Mouse (Mus musculus) gastrocnemius, adult 2 months (tissue): ENCODE results near the gene Hspbap1. TPM values are rescaled to one million over a fixed set of nuclear protein-coding genes. Genes with fewer than 3 reads are reported as not detected.

Source experiments
- DNase-seq: peaks from one replicate; pipeline ENCODE4 v3.0.0; 2022
- H3K27ac ChIP-seq: fragments of 200-600 bp; 2 replicates; pipeline ENCODE4 v1.8.1; 2022; ENCODE audit warnings: mild to moderate bottlenecking
- H3K4me3 ChIP-seq: fragments of 200-600 bp; 2 replicates; pipeline ENCODE4 v1.8.1; 2022; ENCODE audit warnings: mild to moderate bottlenecking, moderate library complexity
- CTCF ChIP-seq: fragments of 200-600 bp; IDR thresholded peaks from 2 replicates; pipeline ENCODE4 v1.8.1; 2022; ENCODE audit warnings: antibody characterized with exemption, mild to moderate bottlenecking, moderate library complexity
- intact Hi-C: fragments of 180-260 bp; cut with DNase I; formaldehyde crosslinking; loops from one replicate; pipeline ENCODE4 v1.15.1; 2025
- total RNA-seq, 2 experiments: library from RNA; stranded (reverse); gene quantifications; 2 replicates each; pipeline ENCODE4 v1.2.3; 2021

Hspbap1 gene
- total RNA-seq, 2 experiments from 2014 or later, result 3.1 to 3.3 TPM

GRCm38 (mm10) chr16:35765449-35765848 is 4.7 kb upstream of the Hspbap1 start:
- H3K4me3 ChIP-seq, result no peak overlapping the region
- no peak for TF ChIP-seq CTCF
- H3K27ac ChIP-seq, result no peak overlapping the region
- no peak for DNase-seq
- intact Hi-C loops, result no loop called here

DNA sequence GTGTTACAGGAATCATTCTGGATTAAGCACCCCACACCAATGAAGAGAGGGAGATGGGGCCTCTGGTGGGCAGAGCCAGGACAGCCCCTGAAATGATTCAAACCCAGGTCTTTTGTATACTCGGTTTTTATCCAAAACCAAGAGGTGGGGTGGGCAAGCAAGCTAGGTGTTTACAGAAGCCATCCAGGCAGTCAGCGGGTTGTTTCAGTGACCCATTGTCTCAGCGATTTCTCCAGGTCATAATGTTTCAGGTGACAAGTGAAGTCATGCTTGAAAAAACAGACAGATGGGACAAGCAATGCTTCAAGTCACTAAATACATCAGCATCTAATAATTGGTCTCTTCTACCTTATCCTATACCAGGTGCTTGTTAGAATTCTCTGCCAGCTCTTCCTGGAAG is 3.8 kb upstream of the Hspbap1 start:
- Histone ChIP-seq H3K27ac (no peak overlapping the region), H3K4me3 (no peak overlapping the region)
- no peak for TF ChIP-seq CTCF
- intact Hi-C loops, result no loop called here
- no peak for DNase-seq

GRCm38 (mm10) chr16:35768469-35768784 is 1.7 kb upstream of the Hspbap1 start:
- TF ChIP-seq CTCF, result no peak
- DNase-seq, result no peak
- Histone ChIP-seq H3K4me3 (peak overlapping the region; percentile 76), H3K27ac (peak overlapping the region; percentile 97)
- intact Hi-C loops, result loop anchor here (2.0 kb wide), 1 partner anchor 20 kb away; no protein-coding TSS in a partner anchor

DNA sequence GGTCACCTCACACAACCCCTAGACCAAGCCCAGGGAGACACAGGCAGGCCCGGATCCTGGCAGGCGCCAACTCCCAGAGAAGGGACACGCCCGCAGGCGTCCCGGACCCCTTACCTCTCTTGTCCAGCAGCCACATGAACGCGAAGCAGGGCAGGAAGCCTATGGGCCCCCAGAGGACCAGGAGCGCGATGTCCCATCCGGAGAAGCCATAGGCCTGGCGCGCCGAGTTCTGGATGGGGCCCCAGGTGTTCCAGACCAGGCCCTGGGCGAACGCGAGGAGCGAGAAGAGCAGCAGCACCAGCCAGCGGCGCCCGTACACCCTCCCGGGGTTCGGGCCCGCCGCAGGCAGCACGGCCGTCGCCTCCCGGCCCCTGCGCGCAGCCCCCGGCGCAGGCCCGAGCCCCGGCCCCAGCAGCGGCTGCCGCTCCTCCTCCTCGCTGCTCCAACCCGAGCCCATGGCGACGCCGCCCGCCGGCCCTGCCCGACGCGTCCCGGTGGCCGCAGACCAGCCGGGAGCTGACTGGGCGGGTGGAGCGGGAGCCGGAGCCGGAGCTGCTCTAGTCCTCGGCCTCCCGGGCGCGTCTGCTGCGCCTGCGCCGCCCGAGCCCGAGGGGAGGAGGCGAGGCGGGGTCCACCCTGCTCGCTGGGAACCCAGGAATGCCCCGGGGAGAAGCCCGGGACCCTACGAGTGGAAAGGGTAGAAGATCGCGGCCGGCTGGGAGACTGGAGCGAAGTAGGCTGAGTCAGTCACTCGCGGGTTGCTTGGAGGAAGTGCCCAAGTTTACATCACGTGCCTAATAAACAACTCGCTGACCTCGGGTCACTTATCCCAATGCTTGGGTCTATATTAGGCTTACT is 1.2 kb upstream of the Hspbap1 start, which contains the start of gene Dirc2:
Gene Dirc2 (minus strand): TSS at position 572 of the 858 bp plus-strand sequence.
- TF ChIP-seq CTCF, result no peak
- intact Hi-C loops, result loop anchor here (2.0 kb wide), 1 partner anchor 20 kb away; no protein-coding TSS in a partner anchor
- Histone ChIP-seq H3K27ac (peak within 1 kb of the TSS; percentile 97), H3K4me3 (peak within 1 kb of the TSS; percentile 76)
- peak; percentile 91 for DNase-seq

- Histone ChIP-seq H3K27ac (no peak overlapping the region), H3K4me3 (peak overlapping the region; percentile 76)
- TF ChIP-seq CTCF, result no peak
- intact Hi-C loops, result loop anchor here (5.0 kb wide), 2 partner anchors 34 to 46 kb away; no protein-coding TSS in a partner anchor
- DNase-seq, result no peak
Observed at GRCm38 (mm10) chr16:35771141-35771540, 966 bp downstream of the Hspbap1 start.

GRCm38 (mm10) chr16:35771606-35772005 is 1.4 kb downstream of the Hspbap1 start:
- DNase-seq, result no peak
- Histone ChIP-seq H3K4me3 (no peak overlapping the region), H3K27ac (no peak overlapping the region)
- TF ChIP-seq CTCF, result no peak
- intact Hi-C loops, result loop anchor here (5.0 kb wide), 2 partner anchors 34 to 46 kb away; no protein-coding TSS in a partner anchor

DNA sequence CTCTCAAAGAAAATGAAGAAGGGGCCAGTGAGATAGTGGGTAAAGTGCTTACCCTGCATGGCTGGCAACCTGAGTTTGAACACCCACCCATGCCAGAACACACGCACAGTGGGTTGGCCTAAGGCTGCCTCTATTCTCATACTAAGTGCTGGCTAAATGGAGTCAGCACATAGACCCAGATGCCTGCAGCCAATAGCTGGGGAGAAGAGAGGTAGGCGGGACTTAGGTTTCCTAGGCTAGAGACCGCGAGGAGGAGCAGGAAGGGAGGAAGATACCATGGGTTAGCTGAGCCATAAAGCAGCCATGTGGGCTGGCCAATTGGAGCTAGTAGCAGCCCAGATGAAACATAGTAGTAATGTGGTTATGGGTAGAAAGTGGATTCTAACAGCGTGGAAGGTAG is 2.4 kb downstream of the Hspbap1 start:
- no peak overlapping the region for H3K4me3 ChIP-seq
- no peak for DNase-seq

DNA sequence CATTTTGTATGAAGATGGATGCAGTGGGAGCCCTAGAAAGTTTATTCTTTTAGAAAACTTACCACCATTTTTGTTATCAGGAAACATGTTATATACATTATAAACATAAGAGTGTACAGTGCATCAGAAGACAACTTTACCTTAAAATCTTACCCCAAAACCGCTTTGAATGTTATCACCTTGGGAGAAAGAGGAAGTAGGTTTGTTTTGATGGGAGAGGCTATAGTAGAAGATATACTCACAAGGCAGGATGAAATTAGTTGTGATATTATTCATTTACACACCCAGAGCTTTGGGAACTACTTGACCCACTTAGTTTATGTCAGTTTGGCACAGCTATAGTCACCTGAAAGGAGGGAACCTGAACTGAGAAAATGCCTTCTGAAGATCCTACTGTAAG is 5.7 kb downstream of the Hspbap1 start:
- DNase-seq, result no peak
- no peak for TF ChIP-seq CTCF
- H3K27ac ChIP-seq, result no peak overlapping the region
- intact Hi-C loops, result no loop called here
- H3K4me3 ChIP-seq, result no peak overlapping the region

More for the DNA sequence above, 2.4 kb downstream of the Hspbap1 start:
- intact Hi-C loops, result loop anchor here (5.0 kb wide), 2 partner anchors 35 to 45 kb away; no protein-coding TSS in a partner anchor
- no peak overlapping the region for H3K27ac ChIP-seq
- TF ChIP-seq CTCF, result no peak

- DNase-seq, result no peak
- H3K4me3 ChIP-seq, result no peak overlapping the region
- intact Hi-C loops, result no loop called here
- H3K27ac ChIP-seq, result no peak overlapping the region
- no peak for TF ChIP-seq CTCF
Observed at GRCm38 (mm10) chr16:35776737-35777136, 6.6 kb downstream of the Hspbap1 start.

DNA sequence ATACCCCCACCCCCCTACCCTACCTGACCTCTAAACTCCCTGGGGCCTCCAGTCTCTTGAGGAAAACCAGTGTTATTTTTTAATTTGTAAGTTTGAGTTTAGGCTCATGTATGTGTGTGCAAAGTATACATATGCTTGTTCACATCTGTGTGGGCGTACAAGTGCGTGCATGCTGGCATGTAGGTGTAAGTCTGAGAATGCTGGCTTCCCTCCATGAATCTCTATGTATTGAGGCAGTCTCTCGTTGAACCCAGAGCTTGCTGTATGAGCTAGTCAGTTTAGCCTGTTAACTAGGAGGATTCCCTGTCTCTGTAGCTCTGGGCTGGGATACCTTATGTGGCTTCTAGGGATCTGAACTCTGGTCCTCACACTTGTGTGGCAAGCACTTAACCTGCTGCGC is 7.6 kb downstream of the Hspbap1 start:
- DNase-seq, result no peak
- Histone ChIP-seq H3K27ac (no peak overlapping the region), H3K4me3 (no peak overlapping the region)
- intact Hi-C loops, result no loop called here
- TF ChIP-seq CTCF, result no peak

DNA sequence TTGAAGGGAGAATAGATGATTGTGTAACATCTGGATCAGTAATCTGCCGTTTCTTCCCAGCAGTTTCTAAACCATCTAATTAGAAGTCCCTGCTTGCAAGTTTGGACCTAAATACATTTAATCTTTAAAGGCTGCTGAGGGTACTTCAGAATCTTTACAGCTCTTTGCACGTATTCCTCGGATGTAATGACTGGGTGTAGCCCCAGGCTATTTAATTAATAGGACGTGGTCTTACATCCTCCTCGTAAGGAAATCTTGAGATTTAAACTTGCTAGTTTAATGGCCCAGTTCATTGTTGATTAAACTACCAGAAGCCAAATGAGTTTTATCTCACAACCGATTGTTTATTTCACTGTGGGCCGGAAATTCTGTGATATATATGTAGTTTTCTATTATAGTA is 9.5 kb downstream of the Hspbap1 start:
- Histone ChIP-seq H3K27ac (no peak overlapping the region), H3K4me3 (no peak overlapping the region)
- intact Hi-C loops, result no loop called here
- no peak for DNase-seq
- TF ChIP-seq CTCF, result no peak

- Histone ChIP-seq H3K27ac (no peak overlapping the region), H3K4me3 (no peak overlapping the region)
- TF ChIP-seq CTCF, result no peak
- intact Hi-C loops, result no loop called here
- no peak for DNase-seq
Observed at GRCm38 (mm10) chr16:35781096-35781495, 10.9 kb downstream of the Hspbap1 start.

DNA sequence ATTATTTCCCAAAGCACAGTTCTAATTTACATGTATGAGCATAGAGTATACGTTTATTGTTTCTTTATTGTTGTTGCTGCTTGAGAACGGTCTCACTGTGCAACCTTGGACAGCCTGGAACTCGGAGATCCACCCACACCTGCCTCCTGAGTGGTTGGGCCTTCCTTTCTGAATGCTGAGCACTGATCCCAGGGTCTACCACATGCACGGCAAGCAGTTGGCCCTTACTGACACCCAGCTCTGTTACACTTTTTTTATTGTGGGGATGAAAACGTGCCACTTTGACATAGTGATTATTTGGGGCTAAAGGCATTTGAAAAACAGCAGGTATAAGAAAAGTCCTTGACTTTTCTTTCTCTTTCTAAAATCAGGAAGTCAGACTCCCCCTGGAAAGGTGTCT is 11.5 kb downstream of the Hspbap1 start:
- no peak overlapping the region for H3K27ac ChIP-seq
- intact Hi-C loops, result no loop called here

More for the DNA sequence above, 11.5 kb downstream of the Hspbap1 start:
- no peak overlapping the region for H3K4me3 ChIP-seq
- no peak for TF ChIP-seq CTCF
- DNase-seq, result no peak
